Mouse (Mus musculus) CH12.LX (cell line): Measurements from ENCODE around the gene Spin1.

Experiments
- CTCF ChIP-seq, 2 experiments: IDR thresholded peaks in 1 of 2; conservative IDR thresholded peaks in 1 of 2; 2 replicates each; pipeline ENCODE4 v1.5.1; 2011 to 2012; ENCODE audit warnings: low read depth in 2 of 2, low read length in 2 of 2, improper control_type of control experiment in 1 of 2, inconsistent platforms in 1 of 2, mild to moderate bottlenecking in 1 of 2, moderate library complexity in 1 of 2
- HCFC1 ChIP-seq: IDR thresholded peaks from 2 replicates; pipeline ENCODE4 v1.6.1; 2012; ENCODE audit warnings: low read depth, mild to moderate bottlenecking, inconsistent platforms, low read length, improper control_type of control experiment
- KAT2A ChIP-seq: IDR thresholded peaks from 2 replicates; pipeline ENCODE4 v1.6.1; 2012; ENCODE audit warnings: low read length, improper control_type of control experiment, inconsistent platforms; ENCODE audit not compliant: insufficient replicate concordance
- MAX ChIP-seq: IDR thresholded peaks from 2 replicates; pipeline ENCODE4 v1.6.1; 2011; ENCODE audit warnings: low read length, improper control_type of control experiment
- PAX5 ChIP-seq: IDR thresholded peaks from 2 replicates; pipeline ENCODE4 v1.6.1; 2012; ENCODE audit warnings: low read length, inconsistent platforms, mixed read lengths
- POLR2A ChIP-seq: IDR thresholded peaks from 2 replicates; pipeline ENCODE4 v1.6.1; 2011; ENCODE audit warnings: low read depth, mild to moderate bottlenecking, improper control_type of control experiment, low read length
- RCOR1 ChIP-seq: conservative IDR thresholded peaks from 2 replicates; pipeline ENCODE4 v1.6.1; 2012; ENCODE audit warnings: low read depth, mild to moderate bottlenecking, inconsistent platforms, low read length, improper control_type of control experiment
- TCF12 ChIP-seq: IDR thresholded peaks from 2 replicates; pipeline ENCODE4 v1.6.1; 2014; ENCODE audit warnings: low read depth, mild to moderate bottlenecking, inconsistent platforms, low read length, improper control_type of control experiment

GRCm38 (mm10) chr13:51101016-51101776, 516 bp downstream of the Spin1 start:
- TF ChIP-seq RCOR1 (no peak), CTCF (conservative IDR thresholded peaks at IDR 0.05 in 1 of 2, IDR thresholded peaks at IDR 0.05 in 1 of 2; ENCODE audit: low read depth in 2 of 2, low read length in 2 of 2) (peak in 1 of 2 experiments; percentile 55; a peak in 2 of 4 replicates), PAX5 (no peak), HCFC1 (peak; percentile 35; the same call in 1 of the 2 replicates), POLR2A (no peak; the same call in 1 of the 2 replicates), MAX (no peak), KAT2A (no peak), TCF12 (peak; percentile 44; the same call in 1 of the 2 replicates)
